Mouse (Mus musculus) midbrain, embryonic 11.5 days (tissue): ENCODE results near the gene E030030I06Rik. TPM values are rescaled to one million over a fixed set of nuclear protein-coding genes. Genes with fewer than 3 reads are reported as not detected.
"Not testable (repeated sequence)": the region's sequence is repeated elsewhere in the genome, so short reads cannot be mapped to it uniquely, and the experiment has no call there.

ENCODE experiments used
- ATAC-seq: fragments of 200-750 bp; cut with Nextera tagmentation; 2 replicates; pipeline ENCODE4 v1.8.0; 2017; ENCODE audit warnings: moderate TSS enrichment, moderate library complexity; ENCODE audit not compliant: low FRiP score
- DNase-seq: peaks from one replicate; pipeline ENCODE4 v3.0.0; 2015; ENCODE audit warnings: low spot score; ENCODE audit errors: missing footprints
- H3K27ac ChIP-seq: fragments of 300-500 bp; sonication (generic); 2 replicates; pipeline ENCODE4 v1.5.1; 2014; ENCODE audit warnings: low read depth, low read length
- H3K27me3 ChIP-seq: fragments of 300-500 bp; sonication (generic); 2 replicates; pipeline ENCODE4 v1.6.1; 2014; ENCODE audit warnings: mild to moderate bottlenecking, low read length, moderate library complexity, mixed read lengths; ENCODE audit not compliant: control insufficient read depth, insufficient read depth
- H3K36me3 ChIP-seq: fragments of 300-500 bp; sonication (generic); 2 replicates; pipeline ENCODE4 v1.6.1; 2014; ENCODE audit warnings: mild to moderate bottlenecking, low read length, moderate library complexity, mixed read lengths; ENCODE audit not compliant: control insufficient read depth, insufficient read depth
- H3K4me1 ChIP-seq: fragments of 300-500 bp; sonication (generic); 2 replicates; pipeline ENCODE4 v1.6.1; 2014; ENCODE audit warnings: low read length; ENCODE audit not compliant: control insufficient read depth, insufficient read depth
- H3K4me2 ChIP-seq: fragments of 300-500 bp; sonication (generic); 2 replicates; pipeline ENCODE4 v1.6.1; 2014; ENCODE audit warnings: mild to moderate bottlenecking, moderate library complexity
- H3K4me3 ChIP-seq: fragments of 300-500 bp; sonication (generic); 2 replicates; pipeline ENCODE4 v1.5.1; 2014; ENCODE audit warnings: low read depth, low read length
- H3K9ac ChIP-seq: fragments of 300-500 bp; sonication (generic); 2 replicates; pipeline ENCODE4 v1.6.1; 2014; ENCODE audit warnings: low read length
- H3K9me3 ChIP-seq: fragments of 300-500 bp; sonication (generic); 2 replicates; pipeline ENCODE4 v1.6.1; 2016; ENCODE audit warnings: low read length; ENCODE audit not compliant: control insufficient read depth
- WGBS: fragments of 180-500 bp; shearing (Covaris S2); extraction: QIAGEN DNeasy Blood & Tissue Kit; methylation state at CpG from one replicate; pipeline ENCODE4 v1.1.7; 2014; 5-methylcytosine and 5-hydroxymethylcytosine counted together
- polyA plus RNA-seq: library from polyadenylated mRNA; unstranded; fragments of >200 nt; fragmentation: Nextera tagmentation; extraction: Ambion mirVana; gene quantifications from 2 replicates; pipeline ENCODE4 v1.2.1, GENCODE M21; 2014

Gene E030030I06Rik
- polyA plus RNA-seq, 1 experiment from 2014 or later = 24.8 TPM

GRCm38 (mm10) chr10:22154127-22154526 lies 5.1 kb upstream of the E030030I06Rik start:
- H3K4me1 ChIP-seq = peaks cover 14% of the 10 kb centered on the region; the same call in 1 of the 2 replicates
- H3K27ac ChIP-seq, H3K9me3 ChIP-seq, H3K36me3 ChIP-seq, H3K9ac ChIP-seq: not testable (repeated sequence)
- H3K4me3 ChIP-seq = peak overlapping the region; percentile 34
- under 1% methylated on average over 38 of the region's 38 CpGs for WGBS
- peak overlapping the region; percentile 55 for H3K4me2 ChIP-seq
- H3K27me3 ChIP-seq = peaks cover 61% of the 10 kb centered on the region
- DNase-seq (peak; percentile 93), ATAC-seq (0 out of 2 replicates have a peak, but pooled peaks have one; percentile 36)

GRCm38 (mm10) chr10:22153147-22153690 lies 4.1 kb upstream of the E030030I06Rik start:
- H3K27ac ChIP-seq, H3K4me3 ChIP-seq, H3K4me2 ChIP-seq, H3K36me3 ChIP-seq, ATAC-seq, H3K9me3 ChIP-seq, H3K9ac ChIP-seq: not testable (repeated sequence)
- peak; percentile 87 for DNase-seq
- WGBS = 10% methylated on average over 7 of the region's 7 CpGs
- H3K27me3 ChIP-seq = peaks cover 56% of the 10 kb centered on the region
- peaks cover 12% of the 10 kb centered on the region; the same call in 1 of the 2 replicates for H3K4me1 ChIP-seq

GRCm38 (mm10) chr10:22151863-22152640 lies 3.0 kb upstream of the E030030I06Rik start:
- H3K27ac ChIP-seq, H3K9me3 ChIP-seq, ATAC-seq, H3K9ac ChIP-seq, H3K36me3 ChIP-seq: not testable (repeated sequence)
- DNase-seq = peak; percentile 93
- H3K27me3 ChIP-seq = peaks cover 49% of the 10 kb centered on the region
- peaks cover 10% of the 10 kb centered on the region; the same call in 1 of the 2 replicates for H3K4me1 ChIP-seq
- peak overlapping the region; percentile 3; the same call in 1 of the 2 replicates for H3K4me3 ChIP-seq
- H3K4me2 ChIP-seq = peak overlapping the region; percentile 78
- WGBS = 2% methylated on average over 11 of the region's 11 CpGs

GRCm38 (mm10) chr10:22151056-22151862 lies 2.2 kb upstream of the E030030I06Rik start:
- not testable (repeated sequence) for ATAC-seq

GRCm38 (mm10) chr10:22150593-22150992 lies 1.5 kb upstream of the E030030I06Rik start:
- Histone ChIP-seq H3K4me2 (peak overlapping the region; percentile 78), H3K4me3 (peak overlapping the region; percentile 68), H3K9ac (no peak overlapping the region), H3K36me3 (no peaks in the 10 kb centered on the region), H3K9me3 (no peaks in the 10 kb centered on the region), H3K27me3 (peaks cover 35% of the 10 kb centered on the region), H3K4me1 (peaks cover 10% of the 10 kb centered on the region; the same call in 1 of the 2 replicates), H3K27ac (no peak overlapping the region)
- DNase-seq = peak; percentile 96
- ATAC-seq = no peak
- WGBS = under 1% methylated on average over 27 of the region's 27 CpGs

More at GRCm38 (mm10) chr10:22151056-22151862, 2.2 kb upstream of the E030030I06Rik start:
- Histone ChIP-seq H3K4me2 (peak overlapping the region; percentile 78), H3K4me1 (peaks cover 10% of the 10 kb centered on the region; the same call in 1 of the 2 replicates), H3K27me3 (peaks cover 41% of the 10 kb centered on the region), H3K4me3 (peak overlapping the region; percentile 68; the same call in 1 of the 2 replicates)
- not testable (repeated sequence) for H3K36me3 ChIP-seq, H3K9ac ChIP-seq, H3K9me3 ChIP-seq, H3K27ac ChIP-seq
- DNase-seq = peak; percentile 90
- WGBS = under 1% methylated on average over 54 of the region's 55 CpGs

GRCm38 (mm10) chr10:22149691-22150465 lies 808 bp upstream of the E030030I06Rik start:
- WGBS = under 1% methylated on average over 47 of the region's 50 CpGs
- Histone ChIP-seq H3K4me2 (peak overlapping the region; percentile 78), H3K9me3 (no peaks in the 10 kb centered on the region), H3K4me3 (peak overlapping the region; percentile 68), H3K4me1 (peaks cover 10% of the 10 kb centered on the region; the same call in 1 of the 2 replicates), H3K27ac (no peak overlapping the region), H3K9ac (peak overlapping the region; percentile 77), H3K27me3 (peaks cover 28% of the 10 kb centered on the region), H3K36me3 (no peaks in the 10 kb centered on the region)
- ATAC-seq = peak; percentile 16
- peak; percentile 97 for DNase-seq

GRCm38 (mm10) chr10:22148441-22149072 lies 513 bp downstream of the E030030I06Rik start:
- H3K4me2 ChIP-seq = peak overlapping the region; percentile 78
- H3K9ac ChIP-seq = peak overlapping the region; percentile 77
- peak overlapping the region; percentile 22; the same call in 1 of the 2 replicates for H3K27ac ChIP-seq
- ATAC-seq (peak; percentile 80), DNase-seq (peak; percentile 97)
- no peaks in the 10 kb centered on the region for H3K9me3 ChIP-seq
- under 1% methylated on average over 44 of the region's 50 CpGs for WGBS
- peaks cover 26% of the 10 kb centered on the region for H3K27me3 ChIP-seq
- H3K4me1 ChIP-seq = peaks cover 10% of the 10 kb centered on the region; the same call in 1 of the 2 replicates
- H3K36me3 ChIP-seq = no peaks in the 10 kb centered on the region
- H3K4me3 ChIP-seq = peak overlapping the region; percentile 68

- Histone ChIP-seq H3K4me3 (no peak overlapping the region), H3K27ac (no peak overlapping the region), H3K9me3 (no peaks in the 10 kb centered on the region), H3K9ac (no peak overlapping the region), H3K4me2 (no peak overlapping the region), H3K27me3 (no peaks in the 10 kb centered on the region), H3K36me3 (no peaks in the 10 kb centered on the region), H3K4me1 (no peaks in the 10 kb centered on the region)
- ATAC-seq = no peak
- DNase-seq = peak; percentile 79
- 80% methylated on average over 5 of the region's 5 CpGs for WGBS
These were observed 6.1 kb downstream of the E030030I06Rik start for GRCm38 (mm10) chr10:22142926-22143325.
